Mouse (Mus musculus) hindbrain, embryonic 15.5 days (tissue): ENCODE results near the gene Rassf6. TPM values are rescaled to one million over a fixed set of nuclear protein-coding genes. Genes with fewer than 3 reads are reported as not detected.
"Not testable (repeated sequence)": the region's sequence is repeated elsewhere in the genome, so short reads cannot be mapped to it uniquely, and the experiment has no call there.

Source experiments
- ATAC-seq: fragments of 200-750 bp; cut with Nextera tagmentation; 2 replicates; pipeline ENCODE4 v1.8.0; 2017; ENCODE audit warnings: low read depth, moderate number of reproducible peaks, moderate TSS enrichment; ENCODE audit not compliant: low FRiP score
- H3K27ac ChIP-seq: fragments of 300-500 bp; sonication (generic); replicated peaks from 2 replicates; pipeline ENCODE4 v1.5.1; 2015; ENCODE audit warnings: mild to moderate bottlenecking, inconsistent platforms
- H3K27me3 ChIP-seq: fragments of 300-500 bp; sonication (generic); 2 replicates; pipeline ENCODE4 v1.6.1; 2015; ENCODE audit warnings: control low read depth, inconsistent platforms
- H3K36me3 ChIP-seq: fragments of 300-500 bp; sonication (generic); 2 replicates; pipeline ENCODE4 v1.6.1; 2015; ENCODE audit warnings: control low read depth, inconsistent platforms
- H3K4me1 ChIP-seq: fragments of 300-500 bp; sonication (generic); replicated peaks from 2 replicates; pipeline ENCODE4 v1.6.1; 2015; ENCODE audit warnings: control low read depth, inconsistent platforms
- H3K4me2 ChIP-seq: fragments of 300-500 bp; sonication (generic); 2 replicates; pipeline ENCODE4 v1.6.1; 2015; ENCODE audit warnings: moderate library complexity, mild to moderate bottlenecking, inconsistent platforms
- H3K4me3 ChIP-seq: fragments of 300-500 bp; sonication (generic); 2 replicates; pipeline ENCODE4 v1.5.1; 2015; ENCODE audit warnings: mild to moderate bottlenecking, inconsistent platforms
- H3K9ac ChIP-seq: fragments of 300-500 bp; sonication (generic); 2 replicates; pipeline ENCODE4 v1.6.1; 2015; ENCODE audit warnings: inconsistent platforms
- H3K9me3 ChIP-seq: fragments of 300-500 bp; sonication (generic); 2 replicates; pipeline ENCODE4 v1.6.1; 2016; ENCODE audit warnings: control low read depth, inconsistent platforms
- WGBS: fragments of 180-500 bp; shearing (Covaris S2); methylation state at CpG from one replicate; pipeline ENCODE4 v1.1.7; 2015; 5-methylcytosine and 5-hydroxymethylcytosine counted together
- polyA plus RNA-seq: library from polyadenylated mRNA; unstranded; fragments of >200 nt; fragmentation: Nextera tagmentation; extraction: Ambion mirVana; gene quantifications from 2 replicates; pipeline ENCODE4 v1.2.1, GENCODE M21; 2015

The Rassf6 gene
- polyA plus RNA-seq, 1 experiment from 2014 or later, result 2.4 TPM

GRCm38 (mm10) chr5:90621726-90622125, 18.7 kb downstream of the Rassf6 start:
- Histone ChIP-seq H3K27ac (no peak overlapping the region), H3K4me2 (no peak overlapping the region), H3K36me3 (no peaks in the 10 kb centered on the region), H3K4me3 (no peak overlapping the region), H3K9me3 (no peaks in the 10 kb centered on the region), H3K27me3 (no peaks in the 10 kb centered on the region), H3K4me1 (no peaks in the 10 kb centered on the region), H3K9ac (no peak overlapping the region)
- no peak for ATAC-seq
- 95% methylated on average over 6 of the region's 6 CpGs for WGBS

- H3K4me2 ChIP-seq, result no peak overlapping the region
- H3K27ac ChIP-seq, result no peak overlapping the region
- no peak overlapping the region for H3K9ac ChIP-seq
- H3K4me1 ChIP-seq, result no peaks in the 10 kb centered on the region
- no peak overlapping the region for H3K4me3 ChIP-seq
- no peaks in the 10 kb centered on the region for H3K27me3 ChIP-seq
- no peak for ATAC-seq
- H3K9me3 ChIP-seq, result no peaks in the 10 kb centered on the region
- no peaks in the 10 kb centered on the region for H3K36me3 ChIP-seq
- WGBS, result 96% methylated on average over 2 of the region's 2 CpGs
These were observed 19.1 kb downstream of the Rassf6 start for GRCm38 (mm10) chr5:90621316-90621715.

- Histone ChIP-seq H3K27ac (no peak overlapping the region), H3K4me2 (no peak overlapping the region), H3K4me1 (no peaks in the 10 kb centered on the region), H3K36me3 (no peaks in the 10 kb centered on the region), H3K9ac (no peak overlapping the region), H3K27me3 (no peaks in the 10 kb centered on the region), H3K4me3 (no peak overlapping the region), H3K9me3 (no peaks in the 10 kb centered on the region)
- no peak for ATAC-seq
- 90% methylated on average over 3 of the region's 3 CpGs for WGBS
These were observed 22.6 kb downstream of the Rassf6 start for GRCm38 (mm10) chr5:90617859-90618258.

- H3K4me2 ChIP-seq, H3K9me3 ChIP-seq, H3K27me3 ChIP-seq, H3K4me3 ChIP-seq, H3K27ac ChIP-seq, ATAC-seq, H3K9ac ChIP-seq, H3K4me1 ChIP-seq, H3K36me3 ChIP-seq: not testable (repeated sequence)
- 68% methylated on average over 1 of the region's 1 CpGs for WGBS
These were observed 27.7 kb downstream of the Rassf6 start for GRCm38 (mm10) chr5:90612751-90613150.

- ATAC-seq, result no peak
- 87% methylated on average over 6 of the region's 6 CpGs for WGBS
- Histone ChIP-seq H3K9me3 (no peaks in the 10 kb centered on the region), H3K36me3 (no peaks in the 10 kb centered on the region), H3K4me3 (no peak overlapping the region), H3K27ac (no peak overlapping the region), H3K9ac (no peak overlapping the region), H3K4me2 (no peak overlapping the region), H3K27me3 (no peaks in the 10 kb centered on the region), H3K4me1 (no peaks in the 10 kb centered on the region)
These were observed 28.4 kb downstream of the Rassf6 start for GRCm38 (mm10) chr5:90611996-90612611.

- H3K4me1 ChIP-seq, result no peaks in the 10 kb centered on the region
- no peak overlapping the region for H3K4me2 ChIP-seq
- no peak overlapping the region for H3K4me3 ChIP-seq
- ATAC-seq, result no peak
- H3K27me3 ChIP-seq, result no peaks in the 10 kb centered on the region
- no peaks in the 10 kb centered on the region for H3K36me3 ChIP-seq
- WGBS, result 96% methylated on average over 3 of the region's 3 CpGs
- H3K9me3 ChIP-seq, result no peaks in the 10 kb centered on the region
- no peak overlapping the region for H3K27ac ChIP-seq
- H3K9ac ChIP-seq, result no peak overlapping the region
These were observed 29.1 kb downstream of the Rassf6 start for GRCm38 (mm10) chr5:90611388-90611787.

GRCm38 (mm10) chr5:90608906-90609305, 31.6 kb downstream of the Rassf6 start:
- no peak for ATAC-seq
- Histone ChIP-seq H3K4me3 (no peak overlapping the region), H3K4me2 (no peak overlapping the region), H3K27me3 (no peaks in the 10 kb centered on the region), H3K4me1 (no peaks in the 10 kb centered on the region), H3K27ac (no peak overlapping the region), H3K36me3 (no peaks in the 10 kb centered on the region), H3K9ac (no peak overlapping the region), H3K9me3 (no peaks in the 10 kb centered on the region)
- WGBS, result 74% methylated on average over 11 of the region's 11 CpGs

GRCm38 (mm10) chr5:90603407-90603923, 37.0 kb downstream of the Rassf6 start:
- no peaks in the 10 kb centered on the region for H3K9me3 ChIP-seq
- H3K4me1 ChIP-seq, result no peaks in the 10 kb centered on the region
- no peak overlapping the region for H3K4me2 ChIP-seq
- no peaks in the 10 kb centered on the region for H3K36me3 ChIP-seq
- no peaks in the 10 kb centered on the region for H3K27me3 ChIP-seq
- H3K4me3 ChIP-seq, result no peak overlapping the region
- H3K9ac ChIP-seq, result no peak overlapping the region
- 65% methylated on average over 13 of the region's 13 CpGs for WGBS
- no peak overlapping the region for H3K27ac ChIP-seq
- ATAC-seq, result no peak

GRCm38 (mm10) chr5:90601469-90601868, 39.0 kb downstream of the Rassf6 start:
- no peak overlapping the region for H3K4me2 ChIP-seq
- no peak for ATAC-seq
- no peak overlapping the region for H3K9ac ChIP-seq
- no peaks in the 10 kb centered on the region for H3K36me3 ChIP-seq
- no peaks in the 10 kb centered on the region for H3K27me3 ChIP-seq
- no peak overlapping the region for H3K4me3 ChIP-seq
- H3K27ac ChIP-seq, result no peak overlapping the region
- H3K9me3 ChIP-seq, result no peaks in the 10 kb centered on the region
- WGBS, result 22% methylated on average over 6 of the region's 6 CpGs
- no peaks in the 10 kb centered on the region for H3K4me1 ChIP-seq

- Histone ChIP-seq H3K9ac (no peak overlapping the region), H3K27me3 (no peaks in the 10 kb centered on the region), H3K36me3 (no peaks in the 10 kb centered on the region), H3K9me3 (no peaks in the 10 kb centered on the region), H3K4me2 (no peak overlapping the region), H3K4me1 (no peaks in the 10 kb centered on the region), H3K4me3 (no peak overlapping the region), H3K27ac (no peak overlapping the region)
- 90% methylated on average over 6 of the region's 6 CpGs for WGBS
- ATAC-seq, result no peak
These were observed 44.3 kb downstream of the Rassf6 start for GRCm38 (mm10) chr5:90596155-90596554.

- Histone ChIP-seq H3K4me2 (no peak overlapping the region), H3K27me3 (no peaks in the 10 kb centered on the region), H3K9me3 (no peaks in the 10 kb centered on the region), H3K36me3 (no peaks in the 10 kb centered on the region), H3K4me3 (no peak overlapping the region), H3K27ac (no peak overlapping the region), H3K4me1 (no peaks in the 10 kb centered on the region), H3K9ac (no peak overlapping the region)
- WGBS, result 91% methylated on average over 13 of the region's 13 CpGs
- no peak for ATAC-seq
These were observed 45.5 kb downstream of the Rassf6 start for GRCm38 (mm10) chr5:90594945-90595344.

GRCm38 (mm10) chr5:90591936-90592335, 48.5 kb downstream of the Rassf6 start:
- Histone ChIP-seq H3K27ac (no peak overlapping the region), H3K27me3 (no peaks in the 10 kb centered on the region), H3K9me3 (no peaks in the 10 kb centered on the region), H3K9ac (no peak overlapping the region), H3K4me1 (peaks cover 3% of the 10 kb centered on the region; the same call in 1 of the 2 replicates), H3K4me2 (no peak overlapping the region), H3K4me3 (no peak overlapping the region), H3K36me3 (no peaks in the 10 kb centered on the region)
- WGBS, result 85% methylated on average over 6 of the region's 6 CpGs
- ATAC-seq, result no peak

GRCm38 (mm10) chr5:90590676-90591075, 49.8 kb downstream of the Rassf6 start:
- no peak for ATAC-seq
- Histone ChIP-seq H3K9me3 (no peaks in the 10 kb centered on the region), H3K4me1 (peaks cover 3% of the 10 kb centered on the region; the same call in 1 of the 2 replicates), H3K27ac (no peak overlapping the region), H3K4me2 (no peak overlapping the region), H3K36me3 (no peaks in the 10 kb centered on the region), H3K4me3 (no peak overlapping the region), H3K9ac (no peak overlapping the region), H3K27me3 (no peaks in the 10 kb centered on the region)
- WGBS, result 84% methylated on average over 10 of the region's 10 CpGs
